Mouse (Mus musculus) cerebellum, adult 9-10 months (tissue): ENCODE measurements around the gene Ankrd13d.

Source experiments
- DNase-seq: peaks from one replicate; pipeline ENCODE4 v3.0.0; 2022

The Ankrd13d gene

GRCm38 (mm10) chr19:4300852-4301734 lies 18.2 kb upstream of the Ankrd13d start:
- peak; percentile 58 for DNase-seq

GRCm38 (mm10) chr19:4300271-4300704 lies 17.4 kb upstream of the Ankrd13d start:
- peak; percentile 67 for DNase-seq

- DNase-seq, result no peak
Measured at GRCm38 (mm10) chr19:4299574-4300270, 16.8 kb upstream of the Ankrd13d start.

DNA sequence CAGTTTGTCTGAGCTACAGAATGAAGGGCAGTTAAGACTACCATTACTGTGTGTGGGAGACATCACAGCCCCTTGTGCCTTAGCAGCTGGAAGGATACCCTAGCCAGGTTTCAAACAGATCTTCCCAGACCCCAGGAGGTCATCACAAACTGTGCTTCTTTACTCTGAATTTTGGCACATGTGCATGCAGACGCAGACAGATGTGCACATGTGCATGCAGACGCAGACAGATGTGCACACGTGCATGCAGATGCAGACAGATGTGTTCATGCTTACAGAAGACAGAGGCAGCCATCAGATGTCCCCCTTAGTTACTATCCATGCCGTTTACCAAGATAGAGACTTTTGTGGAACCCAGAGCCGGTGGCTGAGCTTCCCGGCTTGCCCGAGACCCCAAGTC lies 16.2 kb upstream of the Ankrd13d start:
- no peak for DNase-seq

DNA sequence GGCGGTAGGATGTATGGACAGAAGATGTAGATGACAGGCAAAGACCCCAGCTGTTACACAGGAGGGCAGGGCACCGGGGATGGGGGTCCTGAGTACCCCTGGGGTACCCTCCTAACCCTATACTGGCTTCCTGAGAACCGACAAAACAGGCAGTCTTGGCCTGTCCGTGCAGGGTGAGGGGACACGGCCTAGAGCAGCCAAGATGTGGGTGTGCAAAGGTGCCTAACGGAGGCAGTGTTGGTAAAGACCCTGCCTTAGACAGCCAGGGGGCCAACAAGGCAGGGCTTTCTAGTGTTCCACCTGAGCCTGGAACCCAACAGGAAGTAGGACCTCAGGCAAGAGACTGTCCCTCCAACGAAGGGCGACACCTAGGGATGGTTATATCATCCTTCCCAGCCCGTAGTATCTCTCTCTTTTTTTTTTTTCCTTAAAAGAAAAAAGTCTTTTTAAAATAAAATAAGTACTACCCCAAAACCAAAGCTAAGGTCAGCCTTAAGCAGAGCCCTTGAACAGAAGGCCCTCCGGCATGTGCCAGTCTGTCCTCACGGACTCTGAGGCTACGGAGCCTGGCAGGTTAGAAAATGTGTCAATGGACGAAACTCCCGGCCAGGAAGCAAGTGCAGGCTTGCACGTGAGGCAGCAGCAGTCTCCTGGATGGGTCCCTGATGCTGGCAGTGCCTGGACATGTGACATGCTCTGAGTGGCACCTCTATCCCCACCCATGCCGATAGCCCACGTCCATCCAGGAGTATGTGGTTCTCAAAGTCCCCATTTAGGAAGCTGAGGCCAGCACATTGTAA lies 15.6 kb upstream of the Ankrd13d start:
- DNase-seq, result no peak

- DNase-seq, result no peak
Measured at GRCm38 (mm10) chr19:4297851-4298250, 14.9 kb upstream of the Ankrd13d start.

DNA sequence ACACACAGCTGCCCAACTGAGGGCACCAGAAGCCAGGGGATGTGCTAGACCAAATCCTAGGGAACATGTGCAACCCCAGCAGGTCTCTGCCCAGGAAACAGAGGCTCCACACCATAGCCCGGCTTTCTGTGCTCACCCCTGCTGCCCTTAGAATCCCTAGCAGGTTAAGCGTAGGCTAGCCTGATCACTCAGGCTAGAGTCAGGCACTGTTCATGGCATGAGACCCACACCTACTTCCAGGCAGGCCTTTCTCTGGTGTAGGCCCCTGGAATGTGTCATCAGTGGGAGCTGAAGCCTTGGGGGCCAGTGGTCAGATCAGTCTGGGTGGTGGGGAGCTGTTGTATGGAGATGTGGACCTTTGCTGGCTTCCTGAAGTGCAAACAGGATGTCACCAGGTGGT lies 13.7 kb upstream of the Ankrd13d start:
- no peak for DNase-seq

DNA sequence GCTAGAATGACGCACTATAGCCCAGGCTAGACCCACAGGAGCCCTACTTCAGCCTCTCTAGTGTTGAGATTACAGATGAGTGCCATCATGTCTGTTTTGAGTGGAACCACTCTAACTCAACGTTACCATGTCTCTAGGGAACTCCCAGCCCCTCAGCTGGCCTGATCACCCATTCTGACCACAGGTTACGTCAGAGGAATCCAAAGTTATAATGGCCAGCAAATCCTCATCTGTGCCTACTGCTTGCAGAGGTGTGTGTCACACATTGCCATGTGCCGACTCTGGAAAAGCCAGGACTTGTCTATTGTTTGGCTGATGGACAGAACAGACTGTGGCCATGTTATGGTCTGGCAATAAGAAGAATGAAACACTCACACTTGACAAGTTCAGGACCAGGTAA lies 12.5 kb upstream of the Ankrd13d start:
- no peak for DNase-seq

GRCm38 (mm10) chr19:4294381-4295097 lies 11.6 kb upstream of the Ankrd13d start:
- DNase-seq, result no peak

GRCm38 (mm10) chr19:4291161-4291560 lies 8.2 kb upstream of the Ankrd13d start:
- no peak for DNase-seq

DNA sequence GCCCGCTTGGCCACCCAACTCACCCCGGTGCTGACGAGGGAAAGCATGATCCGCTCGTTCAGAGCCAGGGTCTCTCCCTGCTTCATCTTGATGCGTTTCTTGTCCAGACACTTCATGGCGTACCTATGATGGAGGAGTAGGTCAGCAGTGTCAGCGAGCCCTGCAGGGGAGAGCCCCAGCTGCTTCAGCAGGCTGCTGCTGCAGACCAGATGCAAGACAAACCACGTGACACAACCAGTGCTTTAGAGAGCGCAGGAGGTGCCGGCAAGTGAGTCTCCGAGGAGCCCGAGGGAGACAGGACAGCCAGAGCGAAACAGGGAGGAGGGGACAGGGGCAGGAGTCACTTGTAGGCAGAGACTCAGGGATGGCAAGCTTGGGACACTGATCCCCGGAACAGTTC lies 7.8 kb upstream of the Ankrd13d start:
- DNase-seq, result no peak

DNA sequence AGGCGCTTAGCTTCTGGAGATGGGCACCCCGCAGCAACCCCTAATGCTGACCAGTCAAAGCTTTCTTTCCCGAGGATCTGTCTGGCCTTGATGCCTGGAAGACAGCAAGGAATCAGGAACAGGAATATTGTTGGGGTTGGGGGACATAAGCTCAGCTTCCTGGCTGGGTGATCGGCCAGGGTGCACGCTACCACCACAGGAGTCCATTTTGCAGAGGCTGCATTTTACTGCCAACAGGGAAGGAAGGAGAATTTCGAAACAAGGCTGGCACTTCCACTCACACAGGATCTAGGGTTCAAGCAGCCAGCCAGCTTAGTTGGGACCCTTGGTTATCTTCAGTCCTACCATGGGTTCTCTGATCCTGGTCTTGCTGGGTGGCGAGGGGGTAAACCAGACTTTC lies 716 bp upstream of the Ankrd13d start:
- DNase-seq, result no peak

DNA sequence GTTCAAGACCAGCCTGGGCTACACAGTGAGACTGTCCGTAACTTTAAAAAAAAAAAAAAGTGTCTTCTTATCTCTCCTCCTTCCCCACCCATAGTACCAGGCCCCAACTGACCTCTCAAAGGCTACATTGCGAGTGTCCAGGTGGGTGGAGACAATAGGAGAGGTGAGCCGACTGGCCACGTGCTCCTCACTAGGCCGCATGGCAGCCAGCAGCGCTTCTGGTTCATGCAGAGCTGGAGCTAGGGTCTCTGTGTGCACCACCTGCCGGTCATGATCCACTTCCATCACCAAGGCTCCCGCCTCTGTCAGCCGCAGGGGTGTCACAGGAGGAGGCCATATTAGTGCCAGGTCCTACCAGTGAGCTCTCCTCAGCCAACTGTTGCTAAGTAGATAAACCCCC lies 2.5 kb downstream of the Ankrd13d start:
- DNase-seq, result no peak

DNA sequence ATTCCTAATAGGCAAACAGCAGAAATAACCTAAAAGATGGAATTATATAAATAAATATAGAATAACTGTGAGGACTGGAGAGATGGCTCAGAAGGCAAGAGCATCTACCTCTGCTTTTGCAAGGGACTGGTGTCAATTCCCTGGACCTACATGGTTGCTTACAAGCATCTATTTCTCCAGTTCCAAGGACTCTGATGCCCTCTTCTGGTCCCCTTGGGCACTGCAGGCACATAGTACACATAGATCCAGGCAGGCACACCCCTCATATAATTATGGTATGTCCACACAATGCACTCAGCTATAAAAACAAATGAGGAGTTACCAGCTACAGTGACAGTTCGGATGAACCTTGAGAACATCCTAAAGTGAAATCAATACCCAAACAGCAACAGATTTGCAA lies 3.5 kb downstream of the Ankrd13d start:
- no peak for DNase-seq

- DNase-seq, result no peak
Measured at GRCm38 (mm10) chr19:4270972-4271371, 12.0 kb downstream of the Ankrd13d start.

- DNase-seq, result no peak
Measured at GRCm38 (mm10) chr19:4270187-4270586, 12.8 kb downstream of the Ankrd13d start.

GRCm38 (mm10) chr19:4268566-4269361 lies 14.2 kb downstream of the Ankrd13d start, which contains the start of gene Ssh3:
Gene Ssh3 (minus strand): TSS chr19:4269180.
- peak; percentile 84 for DNase-seq

- DNase-seq, result peak; percentile 24
Measured at GRCm38 (mm10) chr19:4265956-4266355, 17.0 kb downstream of the Ankrd13d start.

GRCm38 (mm10) chr19:4264171-4264780 lies 18.7 kb downstream of the Ankrd13d start:
- DNase-seq, result no peak

DNA sequence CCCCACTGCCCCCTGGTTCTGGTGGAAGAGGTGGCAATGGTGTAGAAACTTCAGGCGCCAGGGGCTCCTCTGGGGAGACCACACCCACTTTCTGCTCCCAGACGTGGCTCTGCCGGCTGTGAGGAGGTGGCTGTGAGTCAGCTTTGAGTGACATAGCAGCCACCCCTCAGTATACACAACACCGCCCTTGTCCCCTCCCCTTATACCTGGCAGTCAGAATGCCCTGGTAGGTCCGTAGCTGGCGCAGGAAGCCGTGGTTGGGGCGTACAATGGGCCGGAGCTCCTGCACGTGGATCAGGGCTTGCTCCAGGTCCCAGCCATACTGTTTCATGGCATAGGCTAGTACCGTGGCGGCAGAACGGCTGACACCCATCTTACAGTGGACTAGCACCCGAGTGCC lies 19.2 kb downstream of the Ankrd13d start:
- DNase-seq, result no peak

DNA sequence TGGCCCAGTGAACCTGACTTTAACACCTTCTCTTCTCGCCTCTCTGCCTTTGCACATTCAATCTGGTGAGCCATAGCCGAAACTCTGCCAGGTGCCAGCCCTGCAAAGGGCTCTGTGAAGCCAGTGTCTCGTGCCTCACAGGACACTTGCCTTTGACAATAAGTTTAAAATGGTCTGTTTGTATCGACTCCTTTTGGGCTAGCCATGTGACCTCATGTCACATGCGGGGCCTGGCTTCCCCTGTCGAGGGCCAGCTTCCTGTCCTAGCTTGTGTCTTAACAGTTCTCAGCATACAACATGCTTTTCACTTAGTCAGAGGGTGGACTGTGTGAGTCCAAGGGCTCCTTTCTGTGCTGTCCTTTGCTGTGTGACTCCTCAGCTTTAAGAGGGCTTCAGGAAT lies 20.2 kb downstream of the Ankrd13d start:
- no peak for DNase-seq
